Mouse (Mus musculus) embryonic fibroblast, embryonic 13.5 days (primary cell): ENCODE measurements at regions not wholly inside any gene's neighbourhood (a gene's known extent, or its start where the extent isn't known, plus 50 kb on each side); places are given as distances from the start of the nearest gene placed in this dataset.

Experiments
- H3K27ac ChIP-seq: 2 replicates; pipeline ENCODE4 v1.5.1; 2012; ENCODE audit warnings: low read length, control low read depth, inconsistent platforms; ENCODE audit not compliant: insufficient read depth
- H3K4me1 ChIP-seq: 2 replicates; pipeline ENCODE4 v1.6.1; 2011; ENCODE audit warnings: low read length; ENCODE audit not compliant: control insufficient read depth, insufficient read depth
- H3K4me3 ChIP-seq: 2 replicates; pipeline ENCODE4 v1.5.1; 2011; ENCODE audit warnings: mild to moderate bottlenecking, control low read depth, low read length; ENCODE audit not compliant: insufficient read depth
- CTCF ChIP-seq: IDR thresholded peaks from 2 replicates; pipeline ENCODE4 v1.5.1; 2011; ENCODE audit warnings: mild to moderate bottlenecking, control low read depth, low read length, moderate library complexity, borderline replicate concordance; ENCODE audit not compliant: insufficient read depth
- POLR2A ChIP-seq: IDR thresholded peaks from 2 replicates; pipeline ENCODE4 v1.6.1; 2011; ENCODE audit warnings: low read depth, mild to moderate bottlenecking, control low read depth, low read length, moderate library complexity

DNA sequence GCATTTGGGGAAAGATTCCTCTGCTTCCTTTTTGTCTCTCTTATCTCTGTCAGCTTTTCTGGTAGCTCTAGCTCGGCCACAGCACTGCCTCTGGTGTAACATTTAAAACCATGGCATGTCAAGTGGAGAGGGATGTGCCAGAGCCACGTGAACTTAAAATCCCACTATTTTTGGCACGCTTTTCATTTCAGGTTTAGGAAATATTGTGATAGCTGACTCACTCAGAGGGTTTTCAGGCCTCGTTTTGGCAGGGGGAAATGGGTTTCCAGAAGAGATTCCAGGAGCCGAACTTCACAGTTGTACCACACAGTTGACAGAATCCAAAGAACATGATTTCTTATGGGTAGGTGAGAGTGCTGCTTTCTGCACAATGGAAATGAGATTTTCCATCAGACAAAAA lies 300.8 kb upstream of the Gcfc2 start:
- H3K4me3 ChIP-seq = no peak overlapping the region
- TF ChIP-seq POLR2A (no peak), CTCF (no peak)
- H3K4me1 ChIP-seq = peaks cover 2% of the 10 kb centered on the region; the same call in 1 of the 2 replicates
- H3K27ac ChIP-seq = no peak overlapping the region

DNA sequence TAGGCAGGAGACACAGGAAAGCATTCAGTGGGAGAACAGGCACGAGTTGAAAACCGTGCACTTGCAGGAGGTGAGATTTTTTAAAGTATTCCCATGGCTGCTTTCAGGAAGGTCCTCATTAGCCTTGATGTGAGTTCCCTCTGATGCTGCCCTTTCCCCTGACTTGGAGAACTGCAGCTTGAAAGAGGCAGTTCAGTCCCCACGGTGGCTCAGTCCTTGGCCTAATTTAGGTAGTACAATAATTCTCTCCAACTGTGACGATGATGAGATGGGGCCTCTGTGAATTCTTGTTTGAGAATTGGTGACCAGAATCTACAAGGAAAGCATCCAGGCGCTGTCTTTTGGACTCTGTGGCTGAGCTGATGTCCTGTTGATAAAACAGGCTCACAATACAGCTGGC lies 298.5 kb upstream of the Gcfc2 start:
- peaks cover 2% of the 10 kb centered on the region; the same call in 1 of the 2 replicates for H3K4me1 ChIP-seq

DNA sequence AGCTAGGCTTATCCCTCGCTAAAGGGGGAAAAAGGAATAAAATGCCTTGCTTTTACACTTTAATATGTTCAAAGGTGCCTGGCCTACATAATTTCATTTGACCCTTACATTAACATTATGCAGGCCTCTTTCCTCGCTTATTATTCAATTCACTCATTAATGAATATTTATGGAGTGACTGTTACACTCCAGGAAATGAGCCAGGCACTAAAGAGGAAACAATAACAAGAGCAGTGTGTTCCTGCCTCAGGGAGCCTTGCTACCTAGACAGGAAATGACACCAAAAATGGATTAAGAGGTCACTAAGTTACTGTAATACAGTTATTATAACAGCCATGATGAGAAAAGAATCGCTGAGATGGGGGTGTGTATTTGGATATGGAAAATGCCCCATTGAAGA lies 289.9 kb upstream of the Gcfc2 start:
- no peak for TF ChIP-seq POLR2A
- TF ChIP-seq CTCF = no peak
- no peaks in the 10 kb centered on the region for H3K4me1 ChIP-seq

More for the DNA sequence above, 298.5 kb upstream of the Gcfc2 start:
- Histone ChIP-seq H3K4me3 (no peak overlapping the region), H3K27ac (no peak overlapping the region)
- no peak for TF ChIP-seq POLR2A
- no peak for TF ChIP-seq CTCF

DNA sequence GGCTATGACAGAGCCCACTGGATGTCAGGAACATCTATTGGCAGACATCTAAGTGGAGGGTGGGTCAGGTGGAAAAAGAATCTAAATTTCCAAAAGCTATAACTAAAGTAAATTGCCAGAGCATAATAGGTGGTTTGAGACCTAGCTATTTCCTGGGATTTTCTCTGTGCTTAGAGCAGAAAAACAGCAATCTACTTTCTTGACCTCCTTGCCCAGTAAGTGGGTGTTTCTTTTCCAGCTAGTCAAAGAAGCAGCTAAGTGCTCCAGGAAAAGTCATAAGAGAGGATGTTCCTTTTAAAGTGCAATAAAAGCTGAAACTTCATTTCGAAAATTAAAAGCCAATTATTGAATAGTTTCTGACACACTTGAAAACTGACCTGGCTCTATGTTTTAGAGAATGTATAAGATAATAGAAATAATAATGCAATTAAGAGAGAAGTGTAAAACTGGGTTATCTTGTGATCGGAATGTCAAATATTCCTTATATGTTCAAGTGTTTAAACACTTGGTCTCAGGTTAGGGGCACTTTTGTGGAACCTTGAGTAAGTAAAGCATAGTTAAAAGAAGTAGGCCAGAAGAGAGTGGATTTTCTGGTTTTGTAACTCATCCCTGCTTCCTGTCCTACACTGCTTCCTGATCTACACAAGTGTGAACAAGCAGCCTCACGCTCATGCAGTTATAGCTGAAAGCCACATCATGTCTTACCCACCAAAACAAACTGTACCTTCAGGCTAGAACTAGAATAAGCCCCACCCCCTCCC lies 275.7 kb upstream of the Gcfc2 start:
- Histone ChIP-seq H3K27ac (no peak overlapping the region), H3K4me3 (no peak overlapping the region), H3K4me1 (no peaks in the 10 kb centered on the region)
- no peak for TF ChIP-seq POLR2A
- no peak for TF ChIP-seq CTCF

More for the DNA sequence above, 289.9 kb upstream of the Gcfc2 start:
- Histone ChIP-seq H3K27ac (no peak overlapping the region), H3K4me3 (no peak overlapping the region)

DNA sequence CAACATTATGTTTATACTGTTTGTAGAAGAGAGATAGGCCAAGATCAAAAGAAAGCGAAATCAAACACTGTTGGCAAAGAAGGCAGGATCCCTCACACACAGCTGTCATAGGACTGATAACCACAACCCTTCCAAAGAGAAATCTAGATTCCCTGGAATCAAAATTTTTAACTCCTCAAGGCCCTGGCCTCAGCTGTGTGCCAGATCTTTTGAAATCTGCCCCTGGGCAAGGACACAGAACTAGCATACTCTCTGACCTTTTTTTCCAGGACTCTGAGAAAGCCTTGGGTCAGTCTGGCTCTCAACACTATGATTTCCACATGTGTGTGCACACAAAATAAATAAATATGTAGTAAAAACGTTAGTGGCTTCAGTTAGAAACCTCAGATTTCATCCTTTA lies 271.6 kb upstream of the Gcfc2 start:
- Histone ChIP-seq H3K4me3 (no peak overlapping the region), H3K4me1 (no peaks in the 10 kb centered on the region), H3K27ac (no peak overlapping the region)
- TF ChIP-seq CTCF = no peak
- TF ChIP-seq POLR2A = no peak

DNA sequence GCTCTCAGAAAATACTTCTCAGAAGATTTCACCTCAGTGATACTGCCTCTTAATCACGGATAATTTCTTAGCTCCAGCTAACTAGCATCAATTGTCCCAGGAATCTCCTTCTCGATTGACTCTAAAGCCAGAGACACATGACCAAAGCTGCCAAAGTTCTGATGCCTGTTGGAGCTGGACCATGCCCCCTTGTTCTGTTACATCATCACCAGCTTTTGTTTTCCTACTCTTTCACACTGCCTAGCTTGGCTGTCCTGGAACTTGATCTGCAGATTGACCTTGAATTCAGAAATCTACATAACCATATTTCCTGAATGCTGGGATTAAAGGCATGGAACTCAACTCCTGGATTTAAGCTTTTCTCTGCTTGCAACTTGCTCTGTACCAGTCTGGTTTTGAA lies 268.3 kb upstream of the Gcfc2 start:
- TF ChIP-seq CTCF = no peak
- no peak for TF ChIP-seq POLR2A

DNA sequence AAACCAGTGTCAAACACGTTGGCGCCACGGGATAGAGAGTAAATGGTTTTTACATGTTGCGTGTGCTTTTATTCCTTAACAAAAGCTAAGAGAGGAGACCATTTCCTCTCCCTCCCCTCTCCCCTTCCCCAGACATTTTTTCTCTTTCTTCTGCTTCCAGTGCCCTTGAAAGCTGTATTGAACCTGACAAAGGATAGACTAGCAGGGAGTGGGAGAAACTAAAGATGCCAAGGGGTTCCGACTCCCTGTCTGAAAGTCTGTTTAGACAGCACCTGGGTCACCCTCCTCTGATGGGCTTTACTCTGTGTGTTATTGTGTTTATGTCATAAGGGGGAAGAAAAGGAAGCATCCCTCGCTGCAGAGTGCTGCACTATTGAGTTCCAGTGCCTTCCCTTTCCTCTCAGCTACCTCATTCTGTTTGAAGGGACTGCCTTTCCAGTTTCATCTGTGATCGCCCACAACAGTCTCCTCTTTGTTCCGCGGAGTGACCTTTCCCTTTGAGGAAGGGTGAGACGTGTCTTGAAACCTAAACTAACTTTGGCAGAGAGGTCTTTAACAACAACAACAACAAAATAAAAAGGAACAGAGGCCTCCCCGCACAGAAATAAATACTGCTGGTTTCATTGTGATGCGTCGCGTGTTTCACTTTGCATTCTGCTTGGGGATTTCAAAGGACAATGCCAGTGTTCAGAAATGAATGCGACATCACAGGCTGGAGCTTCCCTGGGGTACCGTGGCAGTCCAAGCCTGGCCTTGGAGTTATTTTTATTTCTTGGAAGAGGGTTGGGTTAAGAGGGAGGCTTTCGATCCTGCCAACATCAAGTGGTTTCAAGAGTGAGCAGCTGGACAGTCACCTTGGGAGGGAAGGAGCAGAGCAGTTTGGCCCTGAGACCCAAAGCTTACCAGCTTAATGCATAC lies 262.7 kb upstream of the Gcfc2 start:
- H3K27ac ChIP-seq = no peak overlapping the region
- TF ChIP-seq CTCF (no peak), POLR2A (no peak)
- H3K4me3 ChIP-seq = no peak overlapping the region
- H3K4me1 ChIP-seq = no peaks in the 10 kb centered on the region

More for the DNA sequence above, 268.3 kb upstream of the Gcfc2 start:
- no peak overlapping the region for H3K4me3 ChIP-seq
- H3K4me1 ChIP-seq = no peaks in the 10 kb centered on the region
- H3K27ac ChIP-seq = no peak overlapping the region

DNA sequence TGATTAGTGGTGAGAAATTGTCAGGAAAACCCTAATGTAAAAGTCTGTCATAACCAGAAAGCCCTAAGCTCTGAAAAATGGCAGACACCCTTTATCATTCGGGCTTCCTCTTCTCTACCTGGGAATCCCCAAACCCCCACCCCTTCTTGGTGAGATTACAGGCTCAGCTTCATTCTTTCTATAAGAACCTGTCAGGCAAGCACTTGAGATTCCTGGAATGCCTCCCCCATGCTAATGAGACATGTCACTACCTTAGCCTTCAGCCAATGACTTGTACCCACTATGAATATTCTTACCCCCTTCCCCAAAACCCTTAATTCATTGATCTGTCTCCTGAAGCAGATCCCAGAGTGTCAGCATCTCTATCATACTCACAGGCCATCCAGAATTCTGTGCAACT lies 254.5 kb upstream of the Gcfc2 start:
- Histone ChIP-seq H3K4me3 (no peak overlapping the region), H3K4me1 (no peaks in the 10 kb centered on the region), H3K27ac (no peak overlapping the region)
- TF ChIP-seq CTCF (no peak), POLR2A (no peak)

DNA sequence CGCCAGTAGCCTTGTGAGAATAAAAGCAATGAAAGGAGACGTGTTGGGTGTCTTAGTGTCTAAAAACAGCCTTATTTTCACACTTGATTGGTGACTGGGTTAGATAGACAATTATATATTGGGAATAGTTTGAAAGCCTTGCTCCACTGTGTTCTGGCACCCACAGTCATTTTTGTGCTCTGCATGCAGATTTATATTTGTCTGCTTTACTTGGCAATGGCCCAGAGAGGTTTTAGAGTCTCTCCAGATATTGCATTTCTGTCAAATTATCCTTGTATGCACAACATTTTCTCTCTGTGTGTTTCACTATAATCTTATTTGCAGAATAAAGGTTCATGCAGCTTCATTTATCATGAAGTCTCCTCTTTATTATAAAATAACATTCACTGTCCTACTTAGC lies 250.2 kb upstream of the Gcfc2 start:
- no peak overlapping the region for H3K4me3 ChIP-seq
- H3K4me1 ChIP-seq = no peaks in the 10 kb centered on the region; the same call in 1 of the 2 replicates
- no peak for TF ChIP-seq CTCF
- TF ChIP-seq POLR2A = no peak
- H3K27ac ChIP-seq = no peak overlapping the region

DNA sequence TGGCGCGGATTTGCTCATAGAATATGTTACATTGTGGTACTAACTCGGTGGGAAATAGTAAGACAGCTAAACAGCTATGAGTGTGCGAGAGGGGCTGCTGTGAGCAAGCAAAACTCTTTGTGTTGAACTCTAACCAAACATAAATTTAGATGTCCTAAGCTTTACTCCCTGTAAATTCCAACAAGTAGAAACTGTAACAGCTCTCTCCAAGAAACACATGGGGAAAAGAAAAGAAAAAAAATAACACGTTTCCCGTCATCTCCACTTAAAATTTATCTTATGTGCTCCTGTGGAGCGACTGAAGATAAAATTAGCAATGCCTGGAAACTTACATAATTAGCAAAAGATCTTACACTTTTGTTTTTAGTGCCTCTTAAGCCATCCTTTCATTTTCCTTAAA lies 226.2 kb upstream of the Gcfc2 start:
- peaks cover 2% of the 10 kb centered on the region; the same call in 1 of the 2 replicates for H3K4me1 ChIP-seq
- H3K4me3 ChIP-seq = no peak overlapping the region
- H3K27ac ChIP-seq = no peak overlapping the region
- TF ChIP-seq CTCF (no peak), POLR2A (no peak)
